Mouse (Mus musculus) kidney, adult 2 months (tissue): ENCODE results near the gene Pspc1. TPM values are rescaled to one million over a fixed set of nuclear protein-coding genes. Genes with fewer than 3 reads are reported as not detected.
A peak's percentile ranks its signal among the peaks of the same experiment; 100 is the strongest.
"Not testable (repeated sequence)": the region's sequence is repeated elsewhere in the genome, so short reads cannot be mapped to it uniquely, and the experiment has no call there.

Experiments used
- DNase-seq: peaks from one replicate; pipeline ENCODE4 v3.0.0; 2021
- H3K27ac ChIP-seq: fragments of 200-500 bp; 2 replicates; pipeline ENCODE4 v1.5.1; 2012; ENCODE audit warnings: low read depth, low read length, control low read depth, inconsistent platforms; ENCODE audit not compliant: insufficient read depth
- H3K27me3 ChIP-seq: fragments of 200-500 bp; replicated peaks from 2 replicates; pipeline ENCODE4 v1.6.1; 2012; ENCODE audit warnings: mild to moderate bottlenecking, moderate library complexity, low read length, inconsistent platforms; ENCODE audit not compliant: control insufficient read depth, insufficient read depth
- H3K36me3 ChIP-seq: fragments of 200-500 bp; 2 replicates; pipeline ENCODE4 v1.6.1; 2012; ENCODE audit warnings: mild to moderate bottlenecking, moderate library complexity, low read length, inconsistent platforms; ENCODE audit not compliant: control insufficient read depth, insufficient read depth
- H3K4me1 ChIP-seq: fragments of 200-500 bp; 2 replicates; pipeline ENCODE4 v1.6.1; 2011; ENCODE audit warnings: low read length; ENCODE audit not compliant: control insufficient read depth, insufficient read depth
- H3K4me3 ChIP-seq: fragments of 200-500 bp; 2 replicates; pipeline ENCODE4 v1.5.1; 2011; ENCODE audit warnings: mild to moderate bottlenecking, low read depth, low read length, control low read depth; ENCODE audit not compliant: insufficient read depth
- CTCF ChIP-seq: fragments of 200-500 bp; conservative IDR thresholded peaks from 2 replicates; pipeline ENCODE4 v1.5.1; 2011; ENCODE audit warnings: low read depth, mild to moderate bottlenecking, control low read depth, low read length, moderate library complexity, mixed read lengths; ENCODE audit not compliant: insufficient read depth, insufficient read length
- POLR2A ChIP-seq: fragments of 200-500 bp; IDR thresholded peaks from one replicate; pipeline ENCODE4 v1.6.1; 2011; ENCODE audit warnings: low read depth, low read length, control low read depth
- WGBS: fragments of 180-500 bp; shearing (Covaris S2); methylation state at CpG from one replicate; pipeline ENCODE4 v1.1.7; 2018; 5-methylcytosine and 5-hydroxymethylcytosine counted together
- polyA plus RNA-seq: library from polyadenylated mRNA; depleted of rRNA; stranded (reverse); fragments of >200 nt; gene quantifications from 2 replicates; pipeline ENCODE4 v1.2.3, GENCODE M21; 2012

Gene Pspc1
- polyA plus RNA-seq, 1 experiment: 4.1 TPM

DNA sequence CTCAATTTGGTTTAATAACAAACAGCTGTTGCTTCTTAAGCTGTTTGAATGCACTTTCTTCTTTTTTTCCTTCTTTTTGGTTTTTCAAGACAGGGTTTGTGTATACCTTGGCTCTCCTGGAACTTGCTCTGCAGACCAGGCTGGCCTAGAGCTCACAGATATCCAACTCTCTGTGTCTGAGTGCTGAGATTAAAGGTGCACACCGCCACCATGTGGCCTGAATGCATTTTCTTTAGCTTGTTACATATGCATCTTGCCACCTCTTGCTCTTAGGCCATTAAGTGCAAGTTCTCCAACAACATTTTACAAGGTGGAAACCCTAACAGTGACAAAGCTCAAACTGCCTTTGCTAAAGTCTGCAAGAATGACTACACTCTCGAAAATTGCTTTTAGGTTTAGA lies 15.1 kb upstream of the Pspc1 start:
- 44% methylated on average over 2 of the region's 2 CpGs for WGBS
- DNase-seq: peak; percentile 62
- H3K27ac ChIP-seq: no peak overlapping the region
- peaks cover 9% of the 10 kb centered on the region for H3K36me3 ChIP-seq
- TF ChIP-seq POLR2A (no peak), CTCF (peak; percentile 43)
- no peaks in the 10 kb centered on the region for H3K4me1 ChIP-seq
- H3K27me3 ChIP-seq: no peaks in the 10 kb centered on the region
- H3K4me3 ChIP-seq: no peak overlapping the region

DNA sequence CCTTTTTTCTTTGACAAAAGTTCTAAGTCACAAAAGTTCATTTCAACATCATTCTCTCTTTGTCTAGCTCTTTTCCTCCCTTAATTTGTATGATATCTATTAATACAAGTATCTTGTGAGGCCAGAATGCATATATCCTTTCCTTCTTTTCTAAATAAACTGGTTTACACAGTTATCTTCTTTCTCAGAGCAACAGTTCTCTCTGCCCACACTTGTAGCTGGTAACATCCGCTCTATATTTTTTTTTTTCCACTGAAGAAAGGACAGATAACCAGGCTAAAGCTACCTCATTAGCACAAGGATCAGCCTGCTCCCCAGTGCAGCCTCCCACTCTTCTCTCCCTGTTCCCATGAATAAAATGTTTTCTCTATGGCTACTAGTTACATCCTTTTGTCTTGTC lies 6.5 kb upstream of the Pspc1 start:
- H3K4me3 ChIP-seq: no peak overlapping the region
- H3K27ac ChIP-seq: no peak overlapping the region
- WGBS: 94% methylated on average over 1 of the region's 1 CpGs
- H3K4me1 ChIP-seq: no peaks in the 10 kb centered on the region
- TF ChIP-seq CTCF (no peak), POLR2A (no peak)
- H3K36me3 ChIP-seq: no peaks in the 10 kb centered on the region
- DNase-seq: no peak
- H3K27me3 ChIP-seq: no peaks in the 10 kb centered on the region

DNA sequence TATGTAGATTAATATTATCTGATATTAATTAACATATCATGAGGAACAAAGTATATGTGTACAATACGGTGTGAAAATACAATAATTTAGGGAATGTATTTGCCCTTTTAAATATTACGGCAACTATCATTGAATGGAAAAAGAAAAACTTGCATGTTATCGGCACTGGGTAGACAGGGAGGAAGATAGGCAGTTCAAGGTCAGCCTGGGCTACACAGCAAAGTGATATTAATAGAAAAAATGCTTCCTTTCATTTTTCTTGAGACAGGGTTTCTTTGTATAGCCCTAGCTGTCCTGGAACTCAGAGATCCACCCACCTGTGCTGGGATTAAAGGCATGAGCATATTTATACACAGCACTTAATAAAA lies 801 bp upstream of the Pspc1 start:
- DNase-seq: no peak
- TF ChIP-seq POLR2A (no peak), CTCF (no peak)
- Histone ChIP-seq H3K4me1 (peaks cover 5% of the 10 kb centered on the region; the same call in 1 of the 2 replicates), H3K4me3 (peak overlapping the region; percentile 80), H3K36me3 (no peaks in the 10 kb centered on the region), H3K27ac (peak overlapping the region; percentile 13; the same call in 1 of the 2 replicates), H3K27me3 (no peaks in the 10 kb centered on the region)
- WGBS: 30% methylated on average over 3 of the region's 3 CpGs

DNA sequence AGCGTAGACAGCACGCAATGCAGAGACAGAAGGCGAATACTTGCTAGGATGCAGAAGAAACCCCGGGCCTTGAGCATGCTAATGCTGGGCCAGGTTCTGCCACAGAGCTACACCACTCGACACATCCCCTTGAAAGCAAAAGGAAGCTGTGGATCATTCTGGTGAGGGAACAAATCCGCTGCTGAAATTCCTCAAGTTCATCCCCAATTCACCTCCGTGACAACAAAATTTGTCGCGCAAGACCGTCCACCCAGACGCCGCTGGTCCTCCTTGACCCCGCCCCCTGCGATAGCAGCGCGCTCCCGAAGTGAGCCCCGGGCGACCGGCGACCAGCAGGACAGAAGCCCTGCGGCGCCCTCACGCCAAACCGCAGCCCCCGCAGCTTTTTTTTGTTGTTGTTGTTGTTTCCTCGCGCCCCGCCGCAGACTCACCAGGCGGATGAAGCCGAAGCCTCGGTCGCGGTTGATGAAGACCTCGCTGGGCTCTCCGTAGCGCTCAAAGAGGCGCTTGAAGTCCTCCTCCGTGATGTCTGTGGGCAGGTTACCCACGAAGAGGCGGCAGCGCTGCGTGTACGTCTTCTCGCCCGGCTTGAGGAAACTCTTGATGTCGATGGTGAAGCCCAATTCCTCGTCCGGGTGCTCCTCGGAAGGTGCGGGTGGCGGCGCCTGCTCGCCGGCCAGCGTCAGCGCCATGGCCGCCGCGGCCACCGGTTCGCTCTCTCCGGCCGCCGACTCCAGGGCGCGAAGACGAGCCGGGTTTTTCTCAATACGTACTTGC lies 568 bp downstream of the Pspc1 start:
- Histone ChIP-seq H3K4me3 (peak overlapping the region; percentile 80), H3K36me3 (no peaks in the 10 kb centered on the region), H3K27me3 (no peaks in the 10 kb centered on the region), H3K4me1 (peaks cover 5% of the 10 kb centered on the region; the same call in 1 of the 2 replicates), H3K27ac (peak overlapping the region; percentile 79)
- DNase-seq: peak; percentile 78
- WGBS: under 1% methylated on average over 71 of the region's 71 CpGs
- TF ChIP-seq POLR2A: no peak
- no peak for TF ChIP-seq CTCF

DNA sequence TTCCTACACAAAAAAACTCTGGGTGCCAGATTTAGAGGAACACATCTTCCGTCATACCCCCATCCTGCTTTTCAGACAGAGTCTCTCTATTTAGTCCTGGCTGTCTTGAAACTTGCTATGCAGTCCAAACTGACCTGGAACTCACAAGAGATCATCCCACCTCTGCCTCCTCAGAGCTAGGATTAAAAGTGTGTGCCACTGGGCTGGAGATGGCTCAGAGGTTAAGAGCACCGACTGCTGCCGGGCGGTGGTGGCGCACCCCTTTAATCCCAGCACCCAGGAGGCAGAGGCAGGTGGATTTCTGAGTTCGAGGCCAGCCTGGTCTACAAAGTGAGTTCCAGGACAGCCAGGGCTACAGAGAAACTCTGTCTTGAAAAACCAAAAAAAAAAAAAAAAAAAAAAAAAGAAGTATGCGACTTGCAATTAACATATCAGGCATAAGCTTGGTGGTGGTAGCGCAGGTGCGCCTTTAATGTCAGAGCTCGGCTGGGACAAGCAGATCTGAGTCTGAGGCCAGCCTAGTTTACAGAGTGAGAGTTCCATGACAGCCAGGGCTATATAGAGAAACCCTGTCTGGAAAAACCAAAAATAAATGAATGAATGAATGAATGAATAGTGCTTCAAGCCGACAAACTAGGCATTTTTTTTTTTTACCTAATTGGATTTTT lies 1.4 kb downstream of the Pspc1 start:
- WGBS: 21% methylated on average over 11 of the region's 11 CpGs
- no peaks in the 10 kb centered on the region for H3K27me3 ChIP-seq
- peaks cover 5% of the 10 kb centered on the region; the same call in 1 of the 2 replicates for H3K4me1 ChIP-seq
- TF ChIP-seq POLR2A: no peak
- TF ChIP-seq CTCF: no peak
- no peak overlapping the region for H3K27ac ChIP-seq
- peak overlapping the region; percentile 80 for H3K4me3 ChIP-seq
- DNase-seq: no peak
- no peaks in the 10 kb centered on the region for H3K36me3 ChIP-seq

DNA sequence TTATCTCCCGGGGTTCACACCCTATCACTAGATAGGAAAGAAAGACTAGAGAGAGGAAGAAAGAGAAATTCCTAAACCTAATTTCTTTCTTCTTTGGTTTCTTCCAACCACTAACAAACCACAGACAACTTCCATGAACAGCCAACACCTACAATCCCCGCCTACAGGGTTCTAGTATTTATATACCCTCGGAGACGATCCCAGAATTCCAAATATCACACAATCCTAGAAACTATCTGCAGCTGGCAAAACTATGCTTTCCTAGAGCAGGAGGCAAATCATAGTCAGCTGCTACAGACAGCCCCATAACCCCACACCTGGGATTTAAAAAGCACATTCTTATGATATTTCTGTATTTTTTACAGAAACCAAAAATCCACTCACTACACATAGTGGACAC lies 2.7 kb downstream of the Pspc1 start:
- no peak for DNase-seq
- TF ChIP-seq CTCF (no peak), POLR2A (no peak)
- Histone ChIP-seq H3K27me3 (no peaks in the 10 kb centered on the region), H3K4me3 (no peak overlapping the region), H3K27ac (no peak overlapping the region), H3K36me3 (peaks cover 2% of the 10 kb centered on the region; the same call in 1 of the 2 replicates), H3K4me1 (peaks cover 5% of the 10 kb centered on the region; the same call in 1 of the 2 replicates)
- WGBS: 72% methylated on average over 4 of the region's 4 CpGs

DNA sequence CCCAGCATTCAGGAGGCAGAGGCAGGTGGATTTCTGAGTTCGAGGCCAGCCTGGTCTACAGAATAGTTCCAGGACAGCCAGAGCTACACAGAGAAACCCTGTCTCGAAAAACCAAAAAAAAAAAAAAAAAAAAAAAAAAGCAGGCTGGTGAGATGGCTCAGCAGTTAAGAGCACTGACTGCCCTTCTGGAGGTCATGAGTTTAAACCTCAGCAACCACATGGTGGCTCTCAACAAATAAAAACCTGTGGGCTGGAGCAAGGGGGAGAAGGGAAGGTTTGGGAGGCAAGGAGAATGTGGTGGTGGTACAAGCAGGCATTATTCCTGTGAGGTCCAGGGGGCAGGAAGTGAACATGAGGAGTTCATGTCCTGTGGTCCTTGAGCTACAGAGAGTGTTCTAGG lies 11.7 kb downstream of the Pspc1 start:
- H3K27me3 ChIP-seq, H3K36me3 ChIP-seq, H3K4me1 ChIP-seq, DNase-seq, H3K4me3 ChIP-seq, H3K27ac ChIP-seq: not testable (repeated sequence)
- 62% methylated on average over 2 of the region's 2 CpGs for WGBS

DNA sequence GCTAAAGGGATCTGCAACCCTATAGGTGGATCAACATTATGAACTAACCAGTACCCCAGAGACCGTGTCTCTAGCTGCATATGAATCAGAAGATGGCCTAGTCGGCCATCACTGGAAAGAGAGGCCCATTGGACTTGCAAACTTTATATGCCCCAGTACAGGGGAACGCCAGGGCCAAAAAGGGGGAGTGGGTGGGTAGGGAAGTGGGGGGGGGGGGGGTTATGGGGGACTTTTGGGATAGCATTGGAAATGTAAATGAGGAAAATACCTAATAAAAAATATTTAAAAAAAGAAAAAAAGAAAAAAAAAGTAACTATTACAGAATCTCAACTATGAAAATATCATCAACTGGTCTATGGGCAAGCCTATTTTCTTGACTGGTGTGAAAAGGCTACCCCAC lies 13.0 kb downstream of the Pspc1 start:
- H3K36me3 ChIP-seq, H3K4me1 ChIP-seq, H3K27ac ChIP-seq, H3K4me3 ChIP-seq, DNase-seq, H3K27me3 ChIP-seq: not testable (repeated sequence)
- 95% methylated on average over 3 of the region's 3 CpGs for WGBS
